Mouse (Mus musculus) kidney, postnatal 4 days (tissue): ENCODE measurements around the gene Atad3a.

ENCODE experiments used
- DNase-seq, 2 experiments: peaks; one replicate each; pipeline ENCODE4 v3.0.0; 2021; ENCODE audit warnings: mixed read lengths in 2 of 2

The Atad3a gene

DNA sequence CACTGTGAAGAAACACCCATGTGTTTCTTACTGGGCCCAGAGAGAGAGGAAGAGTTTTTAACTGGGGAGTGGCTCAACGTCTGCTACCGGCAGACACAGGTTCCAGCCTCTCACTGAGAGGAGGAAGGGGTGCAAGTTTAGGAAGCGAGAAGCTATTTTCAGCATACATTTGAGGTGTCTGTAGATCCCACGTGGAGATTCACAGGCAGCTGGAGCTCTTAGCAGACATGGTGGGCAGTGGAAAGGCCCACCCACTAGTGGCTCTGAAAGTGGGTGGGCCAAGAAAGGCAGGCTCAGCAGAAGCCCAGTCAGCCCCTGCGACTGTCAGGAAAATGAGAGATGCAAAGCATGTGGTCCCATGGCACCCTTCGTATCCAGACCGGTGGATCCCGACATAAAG is 22.6 kb downstream of the Atad3a start:
- no peak for DNase-seq

DNA sequence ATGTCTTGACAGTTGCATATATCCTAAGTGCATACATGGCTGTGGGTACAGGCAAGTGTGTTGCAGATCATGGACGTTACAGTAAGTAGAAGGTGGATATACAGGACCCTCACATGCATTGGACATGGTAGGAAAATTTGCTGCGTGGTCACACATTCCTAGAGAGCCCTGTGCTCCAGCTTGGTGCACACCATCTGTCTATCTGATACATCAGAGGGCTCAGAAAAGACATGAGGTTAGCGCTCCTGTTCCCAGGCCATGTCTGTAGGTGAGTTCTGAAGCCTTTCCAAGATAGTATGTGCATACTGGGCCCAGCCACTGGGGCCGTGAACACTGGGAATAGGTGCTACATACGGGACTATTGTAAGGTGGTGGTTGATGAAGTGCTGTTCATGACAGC is 24.5 kb downstream of the Atad3a start:
- DNase-seq: no peak

DNA sequence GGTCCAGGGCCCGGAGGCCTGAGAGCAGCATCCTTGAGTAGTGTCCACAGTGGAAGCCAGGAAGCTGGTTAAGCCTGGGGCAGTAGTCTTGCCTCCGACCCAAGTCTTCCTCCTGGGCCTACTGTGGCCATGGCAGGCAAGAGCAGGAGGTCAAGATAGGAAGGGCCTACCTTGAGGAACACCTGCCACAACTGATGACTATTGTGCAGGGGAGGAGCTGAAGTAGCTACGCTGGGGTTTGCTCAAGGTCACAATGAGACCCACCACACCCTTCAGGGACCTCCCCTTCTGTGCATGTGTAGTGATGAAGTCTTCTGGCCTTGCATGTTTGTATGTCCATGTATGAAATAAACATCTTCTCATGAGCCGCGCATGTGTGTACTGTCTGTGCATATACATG is 25.1 kb downstream of the Atad3a start:
- no peak for DNase-seq

DNA sequence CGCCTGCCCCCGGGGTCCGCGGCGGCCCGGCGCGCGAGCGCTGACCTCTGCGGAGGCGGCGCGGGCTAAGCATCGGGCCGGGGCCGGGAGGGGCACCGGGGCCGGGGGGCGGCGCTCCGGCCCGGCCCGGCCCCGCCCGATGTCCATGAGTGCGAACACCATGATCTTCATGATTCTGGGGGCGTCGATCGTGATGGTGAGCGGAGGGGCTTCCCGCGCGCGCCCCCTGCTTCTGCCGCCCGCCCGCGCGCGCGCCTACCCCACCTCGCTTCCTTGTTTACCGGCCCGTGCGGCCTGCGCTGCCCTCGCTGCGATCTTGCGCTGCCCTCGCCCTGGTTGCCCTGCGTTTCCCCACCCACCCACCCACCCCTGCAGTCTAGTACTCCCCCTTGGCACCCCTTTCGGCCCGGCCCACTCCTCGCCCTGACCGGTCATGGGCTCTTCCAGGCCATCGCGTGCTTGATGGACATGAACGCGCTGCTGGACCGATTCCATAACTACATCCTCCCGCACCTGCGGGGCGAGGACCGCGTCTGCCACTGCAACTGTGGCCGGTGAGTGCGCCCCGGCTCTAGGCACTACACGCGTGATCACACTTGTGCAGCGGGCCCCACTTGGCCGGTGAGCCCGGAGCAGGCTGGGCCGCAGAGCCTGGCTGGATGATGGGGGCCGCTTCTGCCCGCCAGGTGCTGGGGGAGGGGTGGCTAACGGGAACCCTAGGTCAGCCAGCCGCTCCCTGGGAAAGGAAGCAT is 25.8 kb downstream of the Atad3a start:
- DNase-seq: peak; percentile 62 to 73

DNA sequence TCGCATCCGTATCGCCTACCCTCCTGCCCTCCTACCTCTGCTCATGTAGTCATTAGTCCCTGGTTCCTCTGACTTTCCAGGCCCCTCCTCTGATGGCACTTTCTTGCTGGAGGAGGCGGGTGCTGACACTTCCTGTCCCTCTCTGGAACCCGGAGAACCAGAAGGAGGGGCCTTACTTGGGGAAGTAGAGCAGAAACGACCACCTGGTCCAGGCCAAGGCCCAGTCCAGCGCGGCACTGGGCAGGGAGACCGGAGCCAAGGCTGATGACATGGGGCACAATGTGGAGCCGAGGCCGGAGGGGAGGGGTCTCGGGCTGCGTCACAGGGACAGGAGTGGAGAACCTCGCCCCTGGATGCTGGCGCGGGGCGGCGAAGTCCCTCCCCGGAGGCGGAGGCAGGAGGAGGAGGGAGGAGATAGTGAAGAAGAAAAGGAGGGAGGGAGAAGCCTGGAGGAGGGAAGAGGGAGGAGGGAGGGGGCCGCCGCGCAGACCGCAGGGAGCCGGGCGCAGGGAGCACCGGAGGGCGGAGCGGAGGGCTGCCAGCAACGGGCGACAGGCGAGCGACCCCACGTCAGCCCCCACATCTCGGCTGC is 26.4 kb downstream of the Atad3a start, which contains the start of gene Tmem240:
Tmem240 (plus strand) TSS at position 451 of the 592 bp plus-strand sequence.
- DNase-seq: peak; percentile 89 to 93

DNA sequence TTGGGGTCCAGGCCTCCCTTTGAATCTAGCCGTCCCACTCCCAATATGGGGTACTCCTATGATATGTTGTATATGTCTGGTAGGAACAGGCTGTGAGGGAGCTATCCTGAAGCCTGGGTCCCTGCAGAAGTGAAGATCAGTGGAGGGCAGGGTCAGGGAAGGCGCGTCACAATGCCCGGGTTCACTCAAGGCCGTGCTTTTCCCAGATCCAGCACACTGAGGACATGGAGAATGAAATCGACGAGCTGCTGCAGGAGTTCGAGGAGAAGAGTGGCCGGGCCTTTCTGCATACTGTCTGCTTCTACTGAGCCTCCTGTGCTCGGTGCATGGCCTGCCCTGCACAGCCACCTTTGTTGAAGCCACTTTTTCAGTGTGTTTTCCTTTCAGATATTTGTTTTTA is 27.6 kb downstream of the Atad3a start:
- DNase-seq: no peak

DNA sequence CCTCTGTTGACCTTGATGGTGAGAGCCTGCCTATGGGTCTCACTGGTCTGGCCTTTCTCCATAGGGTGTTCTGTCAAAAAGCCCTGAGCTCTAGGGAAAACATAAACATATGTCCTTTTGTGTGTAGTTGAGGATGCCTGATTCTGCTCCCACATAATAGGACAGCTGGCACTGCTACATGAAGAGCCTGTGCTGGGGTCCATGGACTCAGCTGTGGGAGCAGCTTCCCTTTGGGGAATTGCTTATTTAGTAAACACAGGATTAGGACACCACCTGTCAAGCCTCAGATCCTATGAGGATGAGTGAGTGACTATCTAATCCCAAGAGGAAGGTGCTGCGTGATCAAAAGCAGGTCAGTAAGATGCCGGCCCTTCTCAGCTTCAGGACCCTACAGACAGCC is 32.9 kb downstream of the Atad3a start:
- DNase-seq: no peak

DNA sequence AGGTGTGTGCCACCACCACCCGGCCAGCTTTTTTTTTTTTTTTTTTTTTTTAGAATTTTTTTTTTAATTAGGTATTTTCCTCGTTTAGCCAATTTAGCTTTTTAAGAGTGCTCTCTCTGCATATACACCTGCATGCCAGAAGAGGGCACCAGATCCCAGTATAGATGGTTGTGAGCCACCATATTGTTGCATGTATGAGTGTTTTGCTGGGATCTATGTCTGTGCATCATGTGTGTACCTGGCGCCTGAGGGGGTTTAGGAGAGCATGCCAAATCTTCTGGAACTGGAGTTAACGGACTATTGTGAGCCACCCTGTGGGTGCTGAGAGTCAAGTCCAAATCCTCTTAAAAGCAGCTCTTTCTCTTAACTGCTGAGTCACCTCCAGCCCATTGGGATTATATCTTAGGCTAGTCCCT is 39.2 kb downstream of the Atad3a start:
- DNase-seq: peak in 1 of 2 experiments; percentile 47

DNA sequence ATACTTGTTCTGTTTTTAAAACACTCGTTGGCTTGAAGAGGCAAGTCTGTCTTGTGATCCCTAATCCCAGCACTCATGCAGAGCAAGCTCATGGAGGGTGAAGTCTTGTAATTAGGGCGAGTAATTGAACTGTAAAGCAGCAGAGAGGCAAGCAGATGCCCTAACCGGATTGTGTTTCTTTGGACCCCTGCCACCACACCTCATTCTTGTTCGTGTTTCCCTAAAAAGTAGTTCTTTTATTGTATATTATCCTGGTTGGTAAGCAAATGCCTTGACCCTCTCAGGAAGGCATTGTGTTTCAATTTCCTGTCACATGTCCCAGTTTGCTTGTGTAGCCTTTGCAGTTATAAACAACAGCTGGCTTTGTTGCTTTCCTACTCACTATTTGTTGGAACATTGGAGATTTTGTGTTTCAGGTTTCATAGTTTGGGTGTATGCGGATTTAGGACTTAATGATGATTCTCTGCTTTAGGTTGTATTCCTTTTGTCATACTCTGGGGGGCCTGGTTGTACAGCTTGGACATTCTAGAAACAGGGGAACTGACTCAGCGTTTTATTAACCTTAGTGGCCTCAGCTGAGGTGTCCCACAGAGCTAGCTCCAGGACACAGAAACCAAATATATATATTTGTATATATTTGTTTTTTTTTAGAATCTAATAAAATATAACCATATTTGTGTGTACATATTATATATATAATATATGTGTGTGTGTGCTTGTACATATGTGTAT is 50.2 kb downstream of the Atad3a start:
- peak in 1 of 2 experiments; percentile 23 for DNase-seq

DNA sequence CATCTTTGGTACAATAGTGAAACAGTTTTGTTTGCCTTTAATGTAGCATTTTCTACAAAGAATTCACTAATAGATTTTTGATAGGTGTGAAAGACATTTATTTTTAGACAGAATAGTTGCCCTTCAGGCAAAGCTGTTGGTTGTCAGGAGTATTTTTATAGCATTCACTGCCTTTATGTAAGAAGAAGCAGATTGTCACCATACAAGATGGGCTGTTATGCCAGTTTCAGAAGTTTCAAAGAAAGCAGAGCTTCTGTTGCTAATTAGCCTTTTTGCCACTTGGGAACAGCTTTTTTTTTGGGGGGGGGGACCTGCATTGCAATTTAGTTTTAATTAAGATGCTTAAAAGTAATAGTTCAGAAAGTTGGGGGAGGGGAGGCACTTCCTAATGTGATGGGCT is 51.9 kb downstream of the Atad3a start:
- no peak for DNase-seq

DNA sequence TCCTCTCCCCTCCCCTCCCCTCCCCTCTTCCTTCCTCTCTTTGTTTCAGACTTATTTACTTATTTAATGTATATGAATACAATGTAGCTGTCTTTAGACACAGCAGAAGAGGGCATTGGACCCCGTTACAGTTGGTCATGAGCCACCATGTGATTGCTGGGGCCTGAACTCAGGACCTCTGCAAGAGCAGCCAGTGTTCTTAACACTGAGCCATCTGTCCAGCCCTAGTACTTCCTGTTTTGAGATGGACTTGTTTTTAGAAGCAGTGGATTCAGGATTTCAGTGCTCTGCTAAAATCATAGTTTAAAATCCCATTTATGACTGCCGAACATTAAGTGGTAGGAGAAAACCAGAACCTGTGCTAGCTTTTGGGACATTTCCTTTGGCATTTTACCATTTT is 52.3 kb downstream of the Atad3a start:
- DNase-seq: no peak

DNA sequence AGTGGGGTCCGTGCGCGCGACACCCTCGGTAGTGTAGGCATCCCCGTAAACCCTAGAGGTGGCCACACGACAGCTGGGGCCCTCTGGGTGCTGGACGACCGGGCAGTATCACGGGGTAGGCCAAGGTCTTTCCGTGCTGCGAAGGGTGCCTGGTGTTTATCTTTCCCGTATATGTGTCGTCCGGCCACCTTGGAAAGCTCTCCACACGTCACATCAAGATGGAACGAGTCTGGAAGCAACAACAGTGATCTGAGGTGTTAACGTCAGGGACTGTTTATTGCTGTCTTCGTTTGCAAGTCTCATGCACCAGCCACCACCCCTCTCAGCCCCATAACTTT is 55.3 kb downstream of the Atad3a start:
- no peak for DNase-seq

DNA sequence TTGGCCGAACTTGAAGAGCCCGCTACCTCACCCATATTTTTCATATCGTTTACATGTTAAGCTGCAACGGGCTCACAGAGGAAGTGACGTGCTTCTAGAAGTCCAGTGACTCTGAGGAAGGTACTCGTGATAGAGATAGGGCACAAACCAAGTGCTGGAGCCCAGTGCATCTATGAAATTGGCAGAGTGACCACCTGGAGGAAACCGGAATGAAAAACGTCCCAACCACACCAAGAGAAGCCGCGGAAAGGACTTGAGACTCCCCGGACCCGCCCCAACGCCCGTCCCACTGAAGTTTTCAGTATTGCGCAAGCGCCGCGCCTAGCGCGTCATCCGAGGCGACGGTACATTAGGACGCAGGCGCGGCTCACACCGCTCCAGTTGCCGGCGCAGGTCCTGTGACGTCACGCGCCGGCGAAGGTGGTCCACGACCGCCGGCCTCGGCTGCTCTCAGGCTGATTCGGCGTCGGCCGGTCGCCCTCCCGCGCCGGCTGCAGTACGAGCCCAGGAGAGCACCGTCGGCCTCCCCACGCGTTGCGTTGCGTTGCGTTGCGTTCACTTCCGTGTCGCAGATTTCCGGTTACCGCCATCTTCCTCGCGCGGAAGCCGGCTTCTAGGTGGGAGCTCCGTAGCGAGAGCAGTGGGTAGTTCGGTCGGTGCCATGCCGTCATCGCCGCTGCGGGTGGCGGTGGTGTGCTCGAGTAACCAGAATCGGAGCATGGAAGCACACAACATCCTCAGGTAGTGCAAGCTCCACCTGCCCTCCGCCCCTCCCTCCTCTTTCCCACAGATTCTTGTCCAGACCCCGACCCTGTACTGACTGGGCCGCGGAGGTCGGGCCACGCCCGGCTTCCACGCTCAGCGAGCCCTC is 55.9 kb downstream of the Atad3a start, which contains the start of gene Ssu72:
Ssu72 (plus strand) TSS at position 80 of the 871 bp plus-strand sequence.
- peak; percentile 96 to 97 for DNase-seq

DNA sequence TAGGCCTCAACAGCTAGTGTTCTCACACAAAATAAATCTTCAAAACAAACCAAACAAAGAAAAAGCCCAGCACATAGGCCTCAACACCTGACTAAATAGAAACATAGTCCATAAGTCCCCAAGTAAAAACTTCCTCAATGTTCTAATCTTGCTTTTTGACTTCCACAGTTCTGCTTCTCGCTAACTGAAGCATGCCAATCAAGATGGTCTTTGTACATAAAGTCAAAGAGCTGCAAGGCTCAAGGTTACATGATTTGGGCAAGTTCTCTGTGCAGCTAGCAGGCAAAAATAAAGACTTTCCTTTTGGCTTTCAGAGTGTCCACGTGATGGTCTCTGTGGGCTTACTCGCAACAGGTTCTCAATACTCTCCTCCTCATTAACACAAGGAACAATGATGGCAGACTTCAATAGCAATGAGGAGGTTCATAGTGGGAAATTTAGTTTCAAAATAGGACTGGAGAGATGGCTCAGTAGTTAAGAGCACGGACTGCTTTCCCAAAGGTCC is 57.4 kb downstream of the Atad3a start:
- DNase-seq: no peak

DNA sequence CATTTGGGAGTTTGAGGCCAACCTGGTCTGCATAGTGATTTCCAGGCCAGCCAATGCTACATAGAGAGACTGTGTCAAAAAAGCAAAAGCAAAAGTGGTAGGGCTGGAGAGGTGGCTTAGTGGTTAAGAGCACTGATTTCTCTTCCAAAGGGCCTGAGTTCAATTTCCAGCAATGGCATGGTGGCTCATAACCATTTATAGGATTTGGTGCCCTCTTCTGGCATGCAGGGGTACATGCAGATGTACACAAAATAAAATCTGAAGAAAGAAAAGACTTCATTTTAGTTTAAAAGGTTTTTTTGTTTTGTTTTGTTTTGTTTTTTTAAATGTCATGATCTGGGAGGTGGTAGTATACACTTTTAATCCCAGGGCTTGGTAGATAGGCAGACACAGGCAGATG is 60.5 kb downstream of the Atad3a start:
- DNase-seq: no peak

DNA sequence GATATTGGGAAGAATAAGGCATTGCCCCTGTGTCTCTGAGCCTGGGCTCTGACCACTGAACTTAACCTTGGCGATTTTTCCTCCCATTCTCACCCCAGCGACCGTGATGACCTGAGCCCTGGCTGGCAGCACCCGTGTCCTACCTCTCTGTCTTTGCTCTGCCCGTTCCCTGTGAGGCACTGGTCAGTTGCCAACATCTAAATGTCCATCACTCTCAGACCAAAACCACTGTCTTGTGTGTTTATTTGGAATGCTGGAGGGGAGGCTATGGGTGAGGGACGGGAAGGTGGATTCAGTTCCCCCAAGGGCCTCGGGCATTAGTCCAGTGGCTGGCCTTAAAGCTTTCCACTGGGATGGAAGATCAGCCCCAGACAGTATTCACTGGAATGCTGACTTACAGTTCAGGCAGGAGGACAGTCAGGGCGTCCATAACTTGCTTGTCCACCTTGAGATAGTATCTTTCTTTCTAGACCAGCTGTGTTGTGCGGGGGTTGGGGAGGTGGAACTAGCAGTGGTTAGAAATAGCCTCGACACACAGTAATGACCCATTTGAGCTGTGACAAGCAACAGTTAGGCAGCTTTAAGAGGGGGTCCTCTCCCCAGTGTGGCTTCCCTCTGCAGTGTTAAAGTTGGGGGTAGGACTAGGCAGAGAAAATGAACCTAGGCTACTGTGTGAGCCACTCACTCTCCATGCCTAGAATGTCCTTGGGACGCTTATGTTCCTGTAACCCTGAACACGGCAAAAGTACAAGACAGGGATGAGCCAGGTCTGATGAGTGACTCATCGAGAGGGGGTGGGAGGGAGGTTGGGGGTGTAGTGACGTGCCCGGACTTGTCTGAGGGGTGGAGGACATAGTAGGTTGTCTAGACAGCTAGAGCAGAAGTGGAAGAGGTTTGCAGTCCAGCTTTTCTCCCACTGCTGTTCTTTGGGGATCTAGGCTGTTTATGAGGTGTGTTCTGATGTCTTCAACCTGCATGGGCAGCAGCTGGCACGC is 64.3 kb downstream of the Atad3a start:
- no peak for DNase-seq

DNA sequence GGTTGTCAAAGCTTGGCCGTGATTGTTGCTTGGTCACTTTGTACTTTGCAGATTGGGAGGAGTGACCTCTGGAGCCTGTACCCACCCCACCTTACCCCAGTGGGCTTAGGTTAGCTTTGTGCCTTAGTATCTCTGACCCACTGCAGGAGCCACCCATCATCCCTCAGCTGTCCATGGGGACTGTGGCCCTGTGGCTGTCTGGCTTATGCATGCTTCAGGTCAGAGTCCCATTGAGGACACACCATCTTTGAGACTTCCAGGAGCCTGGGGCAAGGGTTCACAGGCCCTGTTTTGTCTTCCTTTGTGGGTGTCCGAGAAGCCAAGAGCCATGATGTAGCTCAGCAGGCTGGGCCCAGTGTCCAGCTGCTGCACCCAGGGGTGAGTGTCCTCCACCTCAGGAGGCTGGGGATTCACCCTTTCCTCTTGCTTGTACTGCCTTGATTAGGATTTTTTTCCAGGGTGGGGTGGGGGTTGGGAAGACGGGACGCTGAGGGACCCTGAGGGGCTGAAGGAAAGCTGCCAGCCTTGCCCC is 65.3 kb downstream of the Atad3a start:
- DNase-seq: no peak

DNA sequence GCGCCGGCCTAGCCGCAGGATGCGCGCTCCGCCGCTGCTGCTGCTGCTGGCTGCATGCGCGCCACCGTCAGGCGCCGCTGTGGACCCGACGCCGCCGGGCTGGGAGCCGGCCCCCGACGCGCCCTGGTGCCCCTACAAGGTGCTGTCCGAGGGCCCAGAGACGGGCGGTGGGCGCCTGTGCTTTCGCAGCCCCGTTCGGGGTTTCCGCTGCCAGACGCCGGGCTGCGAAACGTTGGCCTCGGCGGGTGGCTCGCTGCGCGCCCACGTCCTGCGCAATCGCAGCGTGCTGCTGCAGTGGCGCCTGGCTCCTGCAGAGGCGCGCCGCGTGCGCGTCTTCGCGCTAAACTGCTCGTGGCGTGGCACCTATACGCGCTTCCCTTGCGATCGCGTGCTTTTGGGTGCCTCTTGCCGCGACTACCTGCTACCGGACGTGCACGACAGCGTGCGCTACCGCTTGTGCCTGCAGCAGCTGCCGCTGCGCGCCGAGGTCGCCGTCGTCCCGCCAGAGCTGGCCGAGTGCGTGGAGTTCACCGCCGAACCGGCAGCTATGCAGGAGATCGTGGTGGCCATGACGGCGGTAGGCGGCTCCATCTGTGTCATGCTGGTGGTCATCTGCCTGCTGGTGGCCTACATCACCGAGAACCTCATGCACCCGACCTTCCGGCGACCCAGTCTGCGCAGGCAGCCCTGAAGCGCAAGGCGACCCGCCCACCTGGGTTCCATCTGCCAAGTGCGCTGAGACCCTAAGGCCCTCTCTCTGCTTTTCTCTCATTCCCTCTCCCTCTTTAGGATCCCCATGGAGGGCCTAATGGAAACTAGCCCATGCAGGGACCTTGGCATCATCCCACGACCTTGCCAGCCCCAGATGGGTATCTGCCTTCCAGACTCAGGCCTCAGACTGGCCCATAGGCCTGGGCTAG is 66.2 kb downstream of the Atad3a start:
- peak; percentile 69 to 82 for DNase-seq

DNA sequence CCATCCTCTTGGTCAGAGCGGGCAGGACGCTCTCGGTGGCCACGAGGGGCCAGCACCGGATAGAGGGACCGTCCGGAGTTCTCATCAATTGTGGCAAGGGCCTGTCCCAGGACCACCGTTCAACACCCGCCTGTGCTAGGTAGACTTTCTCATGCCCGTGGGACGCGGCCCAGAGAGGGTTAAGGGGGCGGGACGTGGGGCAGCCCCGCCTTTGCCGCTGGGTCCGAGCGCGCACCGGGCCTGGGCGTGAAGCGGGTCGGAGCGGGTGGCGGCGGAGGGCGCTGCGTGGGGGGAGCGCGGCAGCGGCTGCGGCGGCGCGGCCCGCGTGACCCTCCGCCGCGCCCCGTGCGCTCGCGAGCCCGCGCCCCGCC is 66.8 kb downstream of the Atad3a start, which contains the start of gene Fndc10:
Fndc10 (plus strand) TSS at position 232 of the 371 bp plus-strand sequence.
- DNase-seq: peak; percentile 78 to 83

DNA sequence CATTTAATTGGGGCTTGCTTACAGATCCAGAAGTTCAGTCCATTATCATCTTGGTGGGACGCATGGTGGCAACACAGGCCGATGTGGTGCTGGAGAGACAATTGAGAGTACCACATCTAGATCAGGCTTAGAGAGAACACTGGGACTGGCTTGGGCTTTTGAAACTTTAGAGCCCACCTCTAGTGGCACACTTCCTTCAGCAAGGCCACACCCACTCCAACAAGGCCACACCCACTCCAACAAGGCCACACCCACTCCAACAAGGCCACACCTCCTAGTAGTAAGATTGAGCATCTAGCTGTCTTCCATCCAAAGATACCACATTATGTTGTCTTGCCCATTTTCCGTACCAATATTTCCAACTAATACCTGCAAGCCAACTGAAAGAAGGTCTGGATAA is 68.5 kb downstream of the Atad3a start:
- DNase-seq: peak in 1 of 2 experiments; percentile 23
